In the genomic region with DNA sequence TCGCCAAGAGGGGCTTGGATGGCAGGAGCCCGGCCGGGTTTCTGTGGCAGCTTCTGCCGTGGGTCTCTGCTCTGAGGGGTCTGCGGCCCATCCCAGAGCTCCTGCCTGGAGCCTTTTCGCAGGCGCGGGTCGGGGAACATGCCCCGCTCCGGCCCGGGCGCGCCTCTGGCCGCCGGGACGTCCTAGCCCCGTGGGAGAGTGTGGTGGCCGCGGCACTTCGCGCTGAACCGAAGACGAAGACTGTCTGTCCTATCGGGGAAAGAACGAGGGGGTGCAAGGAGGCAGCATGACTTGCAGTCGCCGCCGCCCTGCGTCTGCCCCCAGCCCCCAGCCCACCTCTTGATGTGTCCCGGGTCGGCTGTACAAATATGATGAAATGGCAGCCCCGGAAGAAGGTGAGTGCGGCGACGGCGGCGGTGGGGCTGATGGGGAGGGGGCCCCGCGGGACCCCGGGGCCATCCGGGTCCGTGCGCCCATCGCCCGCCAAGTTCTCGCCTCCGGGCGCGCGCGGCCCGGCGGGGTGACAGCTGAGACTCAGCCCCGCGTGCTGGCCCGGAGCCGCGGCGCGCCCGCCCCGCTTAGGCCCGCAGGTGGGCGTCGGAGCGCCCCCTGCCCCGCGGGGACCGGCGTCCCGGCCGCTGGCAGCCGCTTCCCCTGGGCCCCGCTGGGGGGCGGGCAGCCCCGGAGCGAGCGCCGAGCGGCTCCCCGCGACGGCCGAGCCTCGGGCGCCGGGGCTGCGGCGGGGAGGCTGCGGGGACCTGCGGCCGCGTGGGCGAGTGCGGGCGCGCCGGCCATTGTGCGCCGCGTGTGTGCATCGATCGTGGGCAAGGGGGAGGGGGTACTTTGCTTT, we compare ENCODE assay signal across 8 mouse cellular contexts.
DNase-seq lines count a peak whose midpoint lies in the region; ATAC-seq and TF ChIP-seq lines count a peak whose summit lies in the region.

No protein-coding gene starts in this region.

- peak overlapping the region; percentile 92 for H3K4me2 ChIP-seq in kidney, embryonic 14.5 days (replicated peaks; ENCODE audit: low read depth, low read length)
- H3K4me2 ChIP-seq in lung, embryonic 14.5 days = peak overlapping the region; percentile 93

- H3K9me3 ChIP-seq in embryonic facial prominence, embryonic 10.5 days = no peaks in the 10 kb centered on the region; the same call in 1 of the 2 replicates
- H3K9me3 ChIP-seq in heart, embryonic 10.5 days = no peaks in the 10 kb centered on the region; the same call in 1 of the 2 replicates
- no peaks in the 10 kb centered on the region for H3K9me3 ChIP-seq in kidney, embryonic 14.5 days (ENCODE audit: control insufficient read depth, low read length)
- no peaks in the 10 kb centered on the region for H3K9me3 ChIP-seq in lung, embryonic 14.5 days (ENCODE audit: low read depth, low read length)

- peak; percentile 42 for DNase-seq in CD4-positive helper T cell, adult 2 months (ENCODE audit: low read depth, low spot score)
- peak; percentile 37 for DNase-seq in adipocyte (ENCODE audit: low spot score)
- peak; percentile 67 for DNase-seq in embryonic facial prominence, embryonic 10.5 days (ENCODE audit: low spot score)
- DNase-seq in heart, embryonic 10.5 days (ENCODE audit: low spot score) = peak; percentile 75
- DNase-seq in lung, embryonic 14.5 days = peak; percentile 69
- DNase-seq in thymus, postnatal 4 days = peak; percentile 77

- ATAC-seq in kidney, embryonic 14.5 days (ENCODE audit: low FRiP score, low TSS enrichment) = peak; percentile 47
- ATAC-seq in lung, embryonic 14.5 days (ENCODE audit: insufficient read depth) = peak; percentile 42

- TF ChIP-seq CTCF in lung, embryonic 14.5 days (IDR thresholded peaks at IDR 0.05; ENCODE audit: low read depth) = no peak
- TF ChIP-seq CTCF in olfactory bulb, adult 2 months (IDR thresholded peaks at IDR 0.05; ENCODE audit: insufficient read depth, low read depth, low read length) = no peak

- WGBS in embryonic facial prominence, embryonic 10.5 days = under 1% methylated on average over 104 of the region's 104 CpGs
- WGBS in heart, embryonic 10.5 days = 2% methylated on average over 104 of the region's 104 CpGs
- WGBS in kidney, embryonic 14.5 days = under 1% methylated on average over 79 of the region's 104 CpGs
- under 1% methylated on average over 95 of the region's 104 CpGs for WGBS in lung, embryonic 14.5 days
- under 1% methylated on average over 103 of the region's 104 CpGs for WGBS in olfactory bulb, adult 2 months

- H3K36me3 ChIP-seq in embryonic facial prominence, embryonic 10.5 days (replicated peaks) = peaks cover 6% of the 10 kb centered on the region
- H3K36me3 ChIP-seq in heart, embryonic 10.5 days = peaks cover 5% of the 10 kb centered on the region; the same call in 1 of the 2 replicates
- no peaks in the 10 kb centered on the region for H3K36me3 ChIP-seq in kidney, embryonic 14.5 days (ENCODE audit: control insufficient read depth, insufficient read depth, low read length)
- no peaks in the 10 kb centered on the region for H3K36me3 ChIP-seq in lung, embryonic 14.5 days (ENCODE audit: insufficient read depth)

- H3K4me3 ChIP-seq in embryonic facial prominence, embryonic 10.5 days = peak overlapping the region; percentile 80
- peak overlapping the region; percentile 78 for H3K4me3 ChIP-seq in heart, embryonic 10.5 days
- H3K4me3 ChIP-seq in kidney, embryonic 14.5 days (ENCODE audit: low read length) = peak overlapping the region; percentile 81
- peak overlapping the region; percentile 69 for H3K4me3 ChIP-seq in lung, embryonic 14.5 days (ENCODE audit: low read depth, low read length)
- peak overlapping the region; percentile 48 for H3K4me3 ChIP-seq in olfactory bulb, adult 2 months (ENCODE audit: insufficient read depth, low read depth, low read length)

- H3K4me1 ChIP-seq in embryonic facial prominence, embryonic 10.5 days = peaks cover 33% of the 10 kb centered on the region
- H3K4me1 ChIP-seq in heart, embryonic 10.5 days = peaks cover 16% of the 10 kb centered on the region
- H3K4me1 ChIP-seq in kidney, embryonic 14.5 days (ENCODE audit: control insufficient read depth, insufficient read depth, low read length) = peaks cover 11% of the 10 kb centered on the region
- H3K4me1 ChIP-seq in lung, embryonic 14.5 days (ENCODE audit: insufficient read depth) = peaks cover 8% of the 10 kb centered on the region; the same call in 1 of the 2 replicates
- 0 out of 2 replicates have a peak, but pooled peaks cover 4% of the 10 kb centered on the region for H3K4me1 ChIP-seq in olfactory bulb, adult 2 months (ENCODE audit: control insufficient read depth, insufficient read depth, low read length)

- H3K9ac ChIP-seq in kidney, embryonic 14.5 days (ENCODE audit: low read depth, low read length) = peak overlapping the region; percentile 90
- H3K9ac ChIP-seq in lung, embryonic 14.5 days = peak overlapping the region; percentile 79

- peak overlapping the region; percentile 91 for H3K27ac ChIP-seq in embryonic facial prominence, embryonic 10.5 days (replicated peaks)
- peak overlapping the region; percentile 89 for H3K27ac ChIP-seq in heart, embryonic 10.5 days
- H3K27ac ChIP-seq in kidney, embryonic 14.5 days (ENCODE audit: low read depth, low read length) = peak overlapping the region; percentile 79
- H3K27ac ChIP-seq in lung, embryonic 14.5 days (ENCODE audit: low read depth) = peak overlapping the region; percentile 97
- H3K27ac ChIP-seq in olfactory bulb, adult 2 months (ENCODE audit: insufficient read depth, low read depth, low read length) = no peak overlapping the region

- peaks cover 17% of the 10 kb centered on the region for H3K27me3 ChIP-seq in embryonic facial prominence, embryonic 10.5 days (replicated peaks; ENCODE audit: low read depth, poor library complexity, severe bottlenecking)
- H3K27me3 ChIP-seq in heart, embryonic 10.5 days (ENCODE audit: insufficient read depth, poor library complexity, severe bottlenecking) = peaks cover 18% of the 10 kb centered on the region
- no peaks in the 10 kb centered on the region for H3K27me3 ChIP-seq in kidney, embryonic 14.5 days (ENCODE audit: control insufficient read depth, insufficient read depth, low read length)
- no peaks in the 10 kb centered on the region for H3K27me3 ChIP-seq in lung, embryonic 14.5 days (ENCODE audit: insufficient read depth, low read length)

- TF ChIP-seq POLR2A in olfactory bulb, adult 2 months (IDR thresholded peaks at IDR 0.05; ENCODE audit: insufficient read depth, low read depth, low read length) = no peak
